Mouse (Mus musculus) embryo, embryonic 10.5 days (tissue): ENCODE measurements around the gene Dhx36.

Experiments used
- DNase-seq: peaks from one replicate; pipeline ENCODE4 v3.0.0-alpha.2; 2015; ENCODE audit warnings: low spot score

Dhx36 gene

DNA sequence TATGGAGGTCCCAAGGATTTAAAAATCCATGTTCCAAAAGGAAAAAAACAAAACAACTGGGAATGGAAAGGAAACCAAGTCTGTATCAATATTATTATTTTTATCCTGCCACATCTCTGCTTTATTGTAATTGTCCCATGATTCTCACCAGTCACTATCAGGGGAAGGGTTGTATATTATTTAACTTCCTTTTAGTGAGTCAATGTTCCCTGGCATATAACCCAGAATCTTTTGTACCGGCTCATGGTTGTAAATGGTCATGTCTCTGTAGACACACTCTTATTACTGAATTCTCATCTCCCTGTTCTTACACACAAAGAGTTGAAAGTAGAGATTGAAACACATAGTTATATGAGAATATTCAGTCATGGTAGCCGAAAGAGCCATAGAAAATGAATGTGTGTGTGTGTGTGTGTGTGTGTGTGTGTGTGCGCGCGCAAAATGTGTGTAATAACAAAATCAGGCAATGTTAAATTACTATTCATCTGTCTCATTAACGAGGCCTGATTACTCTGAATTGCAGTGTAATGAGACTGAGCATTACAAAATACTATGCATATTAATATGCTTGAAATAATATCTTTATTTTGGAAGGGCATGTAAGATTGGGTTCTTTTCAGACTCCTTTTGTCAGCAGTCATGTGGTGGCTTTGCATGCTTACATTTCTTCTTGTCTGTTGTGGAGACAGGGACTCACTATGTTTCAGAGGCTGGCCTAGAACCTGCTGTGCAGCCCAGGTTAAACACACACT, 88.2 kb downstream of the Dhx36 start:
- no peak for DNase-seq
